Mouse (Mus musculus) liver, embryonic 12.5 days (tissue): ENCODE measurements around the gene Ifi35. TPM values are rescaled to one million over a fixed set of nuclear protein-coding genes. Genes with fewer than 3 reads are reported as not detected.

Experiments
- ATAC-seq: fragments of 200-750 bp; cut with Nextera tagmentation; 2 replicates; pipeline ENCODE4 v1.8.0; 2017; ENCODE audit warnings: moderate number of reproducible peaks, mild to moderate bottlenecking, moderate library complexity
- H3K27ac ChIP-seq: fragments of 300-500 bp; sonication (generic); 2 replicates; pipeline ENCODE4 v1.5.1; 2016; ENCODE audit warnings: mild to moderate bottlenecking
- H3K27me3 ChIP-seq: fragments of 300-500 bp; sonication (generic); replicated peaks from 2 replicates; pipeline ENCODE4 v1.6.1; 2016; ENCODE audit warnings: mild to moderate bottlenecking, moderate library complexity
- H3K36me3 ChIP-seq: fragments of 300-500 bp; sonication (generic); 2 replicates; pipeline ENCODE4 v1.6.1; 2016; ENCODE audit warnings: mild to moderate bottlenecking, moderate library complexity
- H3K4me1 ChIP-seq: fragments of 300-500 bp; sonication (generic); 2 replicates; pipeline ENCODE4 v1.6.1; 2016
- H3K4me2 ChIP-seq: fragments of 300-500 bp; sonication (generic); 2 replicates; pipeline ENCODE4 v1.6.1; 2016; ENCODE audit warnings: mild to moderate bottlenecking, moderate library complexity
- H3K4me3 ChIP-seq: fragments of 300-500 bp; sonication (generic); 2 replicates; pipeline ENCODE4 v1.5.1; 2016; ENCODE audit warnings: mild to moderate bottlenecking, moderate library complexity
- H3K9ac ChIP-seq: fragments of 300-500 bp; sonication (generic); 2 replicates; pipeline ENCODE4 v1.6.1; 2016; ENCODE audit warnings: mild to moderate bottlenecking, moderate library complexity
- H3K9me3 ChIP-seq: fragments of 300-500 bp; sonication (generic); replicated peaks from 2 replicates; pipeline ENCODE4 v1.6.1; 2016; ENCODE audit warnings: mild to moderate bottlenecking, moderate library complexity
- WGBS: fragments of 180-500 bp; shearing (Covaris S2); methylation state at CpG from one replicate; pipeline ENCODE4 v1.1.7; 2016; ENCODE audit not compliant: insufficient replicate concordance; 5-methylcytosine and 5-hydroxymethylcytosine counted together
- polyA plus RNA-seq: library from polyadenylated mRNA; unstranded; fragments of >200 nt; fragmentation: Nextera tagmentation; extraction: Ambion mirVana; gene quantifications from 2 replicates; pipeline ENCODE4 v1.2.1, GENCODE M21; 2016

The Ifi35 gene
- polyA plus RNA-seq, 1 experiment from 2014 or later = 35.8 TPM

DNA sequence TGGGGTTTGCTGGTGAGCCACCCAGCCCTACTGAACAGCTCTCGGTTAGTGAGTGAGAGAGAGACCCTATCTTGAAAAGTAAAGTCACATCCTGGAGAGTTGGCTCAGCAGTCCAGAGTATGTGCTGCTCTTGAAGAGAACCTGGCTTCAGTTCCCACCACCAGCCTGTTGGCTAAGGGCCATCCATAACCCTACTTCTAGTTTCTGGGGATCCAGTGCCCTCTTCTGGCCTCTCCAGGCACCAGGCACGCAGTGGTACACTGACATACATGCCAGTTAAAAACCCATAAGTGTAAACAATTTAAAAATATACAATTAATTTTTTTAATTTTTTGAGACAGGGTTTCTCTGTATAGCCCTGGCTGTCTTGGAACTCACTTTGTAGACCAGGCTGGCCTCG is 2.2 kb downstream of the Ifi35 start:
- H3K9ac ChIP-seq = no peak overlapping the region
- H3K4me2 ChIP-seq = 0 out of 2 replicates have a peak overlapping the region, but pooled peaks have one; percentile 8
- no peak overlapping the region for H3K4me3 ChIP-seq
- H3K27ac ChIP-seq = no peak overlapping the region
- H3K4me1 ChIP-seq = peaks cover 56% of the 10 kb centered on the region
- WGBS = 79% methylated on average over 3 of the region's 3 CpGs
- H3K9me3 ChIP-seq = no peaks in the 10 kb centered on the region
- no peaks in the 10 kb centered on the region for H3K27me3 ChIP-seq
- ATAC-seq = no peak
- peaks cover 17% of the 10 kb centered on the region for H3K36me3 ChIP-seq

DNA sequence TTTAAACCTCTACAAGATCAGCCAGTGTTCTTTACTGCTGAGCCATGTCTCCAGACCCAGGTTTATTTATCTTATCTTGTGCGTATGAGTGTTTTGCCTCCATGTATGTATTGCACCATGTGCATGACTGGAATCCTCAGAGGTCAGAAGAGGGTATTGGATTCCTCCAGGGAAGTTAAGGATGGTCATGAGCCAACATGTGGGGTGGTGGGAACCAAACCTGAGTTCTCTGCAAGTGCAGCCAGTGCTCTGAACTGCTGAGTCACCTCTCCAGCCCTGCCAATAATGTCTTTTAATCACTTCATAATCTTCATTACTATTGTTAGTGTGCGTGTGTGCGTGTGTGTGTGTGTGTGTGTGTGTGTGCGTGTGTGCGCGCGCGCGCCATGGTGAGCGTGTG is 3.3 kb downstream of the Ifi35 start:
- Histone ChIP-seq H3K4me3 (no peak overlapping the region; the same call in 1 of the 2 replicates), H3K27me3 (no peaks in the 10 kb centered on the region), H3K4me1 (peaks cover 52% of the 10 kb centered on the region), H3K27ac (no peak overlapping the region), H3K4me2 (no peak overlapping the region), H3K9me3 (no peaks in the 10 kb centered on the region), H3K9ac (no peak overlapping the region), H3K36me3 (peaks cover 13% of the 10 kb centered on the region)
- no peak for ATAC-seq
- 89% methylated on average over 10 of the region's 10 CpGs for WGBS

DNA sequence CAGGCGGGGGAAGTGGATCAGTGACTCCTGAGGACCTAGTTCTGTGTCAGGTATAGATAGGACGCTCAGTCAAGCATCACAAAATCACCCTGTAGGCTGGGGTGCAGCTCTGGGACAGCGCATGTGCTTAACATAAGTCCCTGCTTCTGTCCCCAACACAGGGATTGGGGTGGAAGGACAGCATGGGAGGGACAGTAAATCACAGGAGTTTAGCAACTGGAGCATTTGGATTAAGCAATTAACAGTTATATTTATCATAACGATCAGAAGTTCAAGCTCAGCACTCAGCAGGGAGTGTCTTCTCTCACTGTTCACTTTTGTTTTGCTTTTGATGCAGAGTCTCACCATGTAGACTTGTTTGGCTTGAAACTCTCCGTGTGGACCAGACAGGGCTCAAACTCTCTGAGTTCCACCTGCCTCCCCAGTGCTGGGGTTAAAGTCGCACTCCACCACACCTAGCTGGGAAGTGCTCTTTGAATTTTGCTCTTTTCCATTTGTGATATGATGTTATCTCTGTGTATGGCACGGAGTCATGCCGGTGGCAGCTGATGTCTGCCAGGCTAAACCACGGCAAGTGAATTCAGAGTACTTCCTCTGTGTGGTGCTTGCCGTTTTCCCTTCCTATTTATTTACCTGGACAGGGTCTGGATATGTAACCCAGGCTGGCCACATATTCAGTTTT is 4.0 kb downstream of the Ifi35 start:
- peaks cover 19% of the 10 kb centered on the region for H3K36me3 ChIP-seq
- no peak overlapping the region for H3K4me2 ChIP-seq
- H3K27ac ChIP-seq = no peak overlapping the region
- 53% methylated on average over 10 of the region's 10 CpGs for WGBS
- peaks cover 52% of the 10 kb centered on the region for H3K4me1 ChIP-seq
- no peak overlapping the region; the same call in 1 of the 2 replicates for H3K4me3 ChIP-seq
- H3K9ac ChIP-seq = no peak overlapping the region
- no peak for ATAC-seq
- no peaks in the 10 kb centered on the region for H3K9me3 ChIP-seq
- H3K27me3 ChIP-seq = no peaks in the 10 kb centered on the region

DNA sequence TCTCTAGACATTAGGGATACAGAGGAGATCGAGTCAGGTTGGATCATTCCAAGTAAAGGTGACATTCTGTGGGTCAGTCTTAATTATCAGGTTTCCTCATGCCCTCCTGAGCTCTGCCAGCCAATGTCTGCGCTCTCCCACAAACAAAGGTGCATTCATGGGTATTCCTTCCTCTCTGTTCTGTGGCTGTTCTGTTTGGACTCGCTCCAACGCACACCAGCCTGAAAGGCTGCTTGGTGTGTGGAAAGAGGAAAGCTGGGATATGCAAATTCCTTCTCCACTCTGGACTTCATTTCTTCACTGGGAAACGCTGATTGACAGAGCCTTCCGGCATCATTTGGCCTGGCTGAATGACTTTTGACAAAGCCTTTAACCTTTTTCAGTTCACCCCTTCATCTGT is 6.5 kb downstream of the Ifi35 start:
- Histone ChIP-seq H3K4me2 (no peak overlapping the region), H3K4me3 (no peak overlapping the region), H3K27me3 (no peaks in the 10 kb centered on the region), H3K36me3 (peaks cover 44% of the 10 kb centered on the region), H3K27ac (no peak overlapping the region), H3K9me3 (no peaks in the 10 kb centered on the region), H3K9ac (no peak overlapping the region), H3K4me1 (peaks cover 38% of the 10 kb centered on the region)
- 83% methylated on average over 6 of the region's 6 CpGs for WGBS
- no peak for ATAC-seq

DNA sequence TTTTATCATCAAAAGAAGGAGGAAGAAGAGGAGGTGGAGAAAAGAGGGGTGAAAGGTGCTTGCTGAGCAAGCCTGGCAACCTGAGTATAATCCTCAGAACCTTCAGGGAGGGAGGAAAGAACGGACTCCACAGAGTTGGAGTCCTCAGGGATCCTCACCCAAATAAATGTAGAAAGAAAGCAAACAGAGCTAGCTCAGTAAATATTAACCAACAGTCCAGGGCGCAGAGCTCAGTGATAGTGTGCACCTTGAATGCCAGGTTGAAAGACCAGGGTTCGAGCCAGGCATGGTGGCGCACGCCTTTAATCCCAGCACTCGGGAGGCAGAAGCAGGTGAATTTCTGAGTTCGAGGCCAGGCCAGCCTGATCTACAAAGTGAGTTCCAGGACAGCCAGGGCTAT is 7.4 kb downstream of the Ifi35 start:
- Histone ChIP-seq H3K4me3 (no peak overlapping the region), H3K36me3 (peaks cover 53% of the 10 kb centered on the region), H3K9ac (no peak overlapping the region), H3K4me2 (no peak overlapping the region), H3K9me3 (no peaks in the 10 kb centered on the region), H3K27ac (no peak overlapping the region), H3K4me1 (peaks cover 36% of the 10 kb centered on the region), H3K27me3 (no peaks in the 10 kb centered on the region)
- 79% methylated on average over 7 of the region's 7 CpGs for WGBS
- no peak for ATAC-seq

DNA sequence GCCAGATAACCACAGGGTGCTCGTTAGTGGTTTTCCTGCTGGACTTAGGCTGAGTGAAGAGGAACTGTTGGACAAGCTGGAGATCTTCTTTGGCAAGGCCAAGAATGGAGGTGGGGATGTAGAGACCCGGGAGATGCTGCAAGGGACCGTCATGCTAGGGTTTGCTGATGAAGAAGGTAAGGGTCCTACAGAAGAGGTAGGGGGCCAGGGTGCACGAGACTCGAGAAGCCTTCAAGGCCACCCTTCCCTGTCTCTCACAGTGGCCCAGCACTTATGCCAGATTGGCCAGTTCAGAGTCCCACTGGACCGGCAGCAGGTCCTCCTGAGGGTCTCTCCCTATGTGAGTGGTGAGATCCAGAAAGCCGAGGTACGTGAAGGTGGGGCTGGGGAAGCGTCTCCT is 9.4 kb downstream of the Ifi35 start:
- Histone ChIP-seq H3K27me3 (no peaks in the 10 kb centered on the region), H3K9me3 (no peaks in the 10 kb centered on the region), H3K27ac (no peak overlapping the region), H3K4me3 (no peak overlapping the region), H3K4me2 (no peak overlapping the region), H3K4me1 (peaks cover 24% of the 10 kb centered on the region), H3K9ac (no peak overlapping the region), H3K36me3 (peaks cover 70% of the 10 kb centered on the region)
- ATAC-seq = no peak
- WGBS = 81% methylated on average over 9 of the region's 9 CpGs

DNA sequence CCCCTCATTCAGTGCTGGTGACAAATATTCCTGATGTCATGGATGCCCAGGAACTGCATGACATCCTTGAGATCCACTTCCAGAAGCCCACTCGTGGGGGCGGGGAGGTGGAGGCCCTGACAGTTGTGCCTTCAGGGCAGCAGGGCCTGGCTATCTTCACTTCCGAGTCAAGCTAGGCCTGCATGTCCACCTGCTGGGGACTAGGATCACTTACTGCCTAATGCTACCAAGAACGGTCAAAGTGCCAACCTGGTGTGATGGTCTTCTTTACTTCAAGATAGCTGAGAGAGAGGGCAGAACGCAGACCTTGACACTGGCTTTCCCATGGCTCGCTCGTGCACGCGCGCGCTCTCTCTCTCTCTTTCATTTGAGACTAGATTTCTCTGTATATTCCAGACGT is 10.0 kb downstream of the Ifi35 start:
- Histone ChIP-seq H3K27ac (no peak overlapping the region), H3K4me2 (no peak overlapping the region), H3K9ac (no peak overlapping the region), H3K36me3 (peaks cover 70% of the 10 kb centered on the region), H3K4me3 (no peak overlapping the region), H3K27me3 (no peaks in the 10 kb centered on the region), H3K4me1 (peaks cover 29% of the 10 kb centered on the region), H3K9me3 (no peaks in the 10 kb centered on the region)
- WGBS = 84% methylated on average over 12 of the region's 12 CpGs
- ATAC-seq = no peak

DNA sequence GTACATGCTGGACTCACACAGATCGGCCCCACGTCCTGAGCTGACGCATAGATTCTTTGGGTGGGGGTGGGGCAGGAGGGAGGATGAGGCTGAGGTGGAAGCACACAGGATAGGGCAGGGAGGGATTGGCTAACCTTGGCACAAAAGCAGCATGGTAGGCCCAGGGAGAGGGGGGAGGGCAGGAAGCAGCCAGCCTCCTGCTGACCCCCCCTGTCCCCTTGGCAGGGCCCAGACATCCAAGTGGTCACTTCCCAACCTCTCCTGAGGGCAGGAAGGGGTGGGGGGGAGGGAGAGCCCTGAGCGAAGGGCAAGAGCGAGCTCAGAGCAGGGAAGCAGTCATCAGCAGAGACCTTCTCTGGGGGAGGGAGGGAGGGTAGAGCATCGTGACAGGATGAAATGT is 11.5 kb downstream of the Ifi35 start:
- no peaks in the 10 kb centered on the region for H3K9me3 ChIP-seq
- peaks cover 62% of the 10 kb centered on the region for H3K36me3 ChIP-seq
- H3K4me1 ChIP-seq = peaks cover 44% of the 10 kb centered on the region
- ATAC-seq = 0 out of 2 replicates have a peak, but pooled peaks have one; percentile 17
- H3K4me2 ChIP-seq = no peak overlapping the region
- no peak overlapping the region for H3K9ac ChIP-seq
- WGBS = 73% methylated on average over 6 of the region's 6 CpGs
- no peak overlapping the region for H3K27ac ChIP-seq
- H3K4me3 ChIP-seq = no peak overlapping the region
- H3K27me3 ChIP-seq = peaks cover 11% of the 10 kb centered on the region

DNA sequence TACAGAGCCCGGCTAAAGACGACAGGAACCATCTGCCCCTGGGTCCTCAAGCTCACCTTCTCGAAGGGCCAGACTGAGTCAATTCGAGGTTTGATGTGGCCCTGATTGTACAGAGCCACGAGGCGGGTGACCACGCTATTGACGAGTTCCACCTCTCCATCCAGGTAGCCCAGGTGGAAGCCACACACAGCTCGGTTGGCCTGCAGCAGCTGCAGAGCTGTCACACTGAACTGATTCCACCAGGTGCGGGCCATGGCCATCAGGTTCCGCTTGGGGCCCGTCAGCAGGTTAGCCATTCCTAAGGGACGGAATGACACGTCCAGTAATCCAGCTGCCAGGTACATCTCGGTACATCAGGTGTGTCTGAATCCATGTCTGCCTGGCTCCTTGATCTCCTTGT is 12.1 kb downstream of the Ifi35 start:
- Histone ChIP-seq H3K4me1 (peaks cover 51% of the 10 kb centered on the region), H3K36me3 (peaks cover 62% of the 10 kb centered on the region), H3K27ac (no peak overlapping the region), H3K9ac (no peak overlapping the region), H3K9me3 (no peaks in the 10 kb centered on the region), H3K4me2 (no peak overlapping the region), H3K27me3 (peaks cover 17% of the 10 kb centered on the region), H3K4me3 (no peak overlapping the region)
- 84% methylated on average over 15 of the region's 15 CpGs for WGBS
- no peak for ATAC-seq

DNA sequence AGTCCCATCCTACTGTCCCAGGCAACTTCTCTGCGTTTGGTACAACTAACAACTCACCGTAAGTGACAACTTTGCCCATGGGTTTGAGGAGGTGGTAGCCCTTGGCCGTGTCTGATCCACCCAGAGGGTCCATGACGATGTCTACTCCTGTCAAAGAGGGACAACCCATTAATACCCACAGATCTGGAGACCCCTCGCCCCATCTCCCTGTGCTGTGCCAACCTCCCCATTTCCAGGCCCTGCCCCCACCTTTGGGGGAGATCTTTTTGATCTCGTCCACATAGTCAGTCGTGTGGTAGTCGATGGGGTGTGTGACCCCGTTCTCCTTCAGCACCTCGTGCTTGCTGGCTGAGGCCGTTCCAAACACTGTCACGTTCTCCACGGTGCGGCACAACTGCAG is 13.9 kb downstream of the Ifi35 start:
- peaks cover 51% of the 10 kb centered on the region for H3K36me3 ChIP-seq
- peaks cover 69% of the 10 kb centered on the region for H3K4me1 ChIP-seq
- H3K9ac ChIP-seq = no peak overlapping the region
- H3K27me3 ChIP-seq = peaks cover 33% of the 10 kb centered on the region
- whole genome bisulfite sequencing = 82% methylated on average over 14 of the region's 14 CpGs
- no peak overlapping the region for H3K27ac ChIP-seq
- no peak for ATAC-seq
- no peak overlapping the region for H3K4me2 ChIP-seq
- no peak overlapping the region for H3K4me3 ChIP-seq
- H3K9me3 ChIP-seq = no peaks in the 10 kb centered on the region

DNA sequence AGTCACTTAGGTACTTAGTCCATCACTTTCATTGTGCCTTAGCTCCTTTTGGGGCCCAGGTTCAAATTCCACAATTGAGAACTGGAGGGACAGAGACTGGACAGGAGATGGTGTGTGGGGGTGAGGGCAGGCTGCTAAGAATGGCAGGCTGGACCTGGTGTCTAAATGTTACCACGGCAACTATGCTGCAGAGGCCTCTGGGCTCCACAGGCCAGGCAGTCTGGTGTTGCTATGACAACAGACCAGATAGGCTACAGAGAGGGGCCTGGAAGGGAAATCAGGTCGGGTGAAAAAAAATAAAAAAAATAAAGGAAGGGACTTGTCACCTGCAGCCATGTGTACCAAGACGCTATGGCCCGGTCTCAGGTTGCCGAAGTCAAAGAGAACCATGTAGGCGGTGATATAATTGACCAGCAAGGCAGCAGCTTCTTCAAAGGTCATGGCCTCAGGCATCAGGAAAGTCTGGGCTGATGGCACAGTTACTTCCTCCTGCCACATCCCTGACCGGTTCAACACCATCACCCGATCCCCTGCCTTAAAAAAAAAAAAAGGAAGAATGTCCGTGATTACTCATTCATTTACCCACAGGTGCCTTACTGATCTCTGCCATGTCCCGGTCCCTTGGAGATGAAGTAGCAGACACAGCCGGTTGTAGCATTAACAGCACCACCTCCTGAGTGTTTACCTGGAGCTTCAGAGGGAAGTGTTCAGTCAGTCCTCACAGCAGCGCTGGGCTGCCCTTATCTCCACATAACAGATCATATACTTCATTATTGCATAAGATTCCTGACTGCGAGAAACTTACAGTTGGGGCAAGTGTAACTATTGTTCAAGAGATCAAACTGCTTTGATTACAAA is 14.6 kb downstream of the Ifi35 start:
- H3K4me2 ChIP-seq = peak overlapping the region; percentile 99; the same call in 1 of the 2 replicates
- peaks cover 39% of the 10 kb centered on the region for H3K27me3 ChIP-seq
- H3K4me1 ChIP-seq = peaks cover 75% of the 10 kb centered on the region
- no peak overlapping the region for H3K4me3 ChIP-seq
- H3K9me3 ChIP-seq = no peaks in the 10 kb centered on the region
- ATAC-seq = no peak
- WGBS = 28% methylated on average over 13 of the region's 13 CpGs
- H3K36me3 ChIP-seq = peaks cover 45% of the 10 kb centered on the region
- H3K27ac ChIP-seq = no peak overlapping the region
- no peak overlapping the region for H3K9ac ChIP-seq
